Mouse (Mus musculus) heart, postnatal 14 days (tissue): Measurements from ENCODE around the gene Gdpd5. TPM values are rescaled to one million over a fixed set of nuclear protein-coding genes. Genes with fewer than 3 reads are reported as not detected.
"Not testable (repeated sequence)": the region's sequence is repeated elsewhere in the genome, so short reads cannot be mapped to it uniquely, and the experiment has no call there.

Source experiments
- DNase-seq, 2 experiments: peaks; one replicate each; pipeline ENCODE4 v3.0.0; 2021 to 2022
- intact Hi-C: fragments of 180-260 bp; cut with DNase I; formaldehyde crosslinking; loops from one replicate; pipeline ENCODE4 v1.15.1; 2025
- total RNA-seq, 2 experiments: library from RNA; stranded (reverse); gene quantifications; 2 replicates each; pipeline ENCODE4 v1.2.3; 2021

Gene Gdpd5
- total RNA-seq, 2 experiments from 2014 or later: 32.8 to 33.0 TPM

- DNase-seq: not testable (repeated sequence)
- intact Hi-C loops: loop anchor here (10.0 kb wide), 2 partner anchors 297 to 367 kb away; no protein-coding TSS in a partner anchor
Observed at GRCm38 (mm10) chr7:99508187-99508586, 127.0 kb downstream of the Gdpd5 start.

GRCm38 (mm10) chr7:99510087-99510501 lies 128.9 kb downstream of the Gdpd5 start:
- intact Hi-C loops: no loop called here

More at GRCm38 (mm10) chr7:99510087-99510501, 128.9 kb downstream of the Gdpd5 start:
- DNase-seq: peak; percentile 49 to 76

Other genes with a start within 250 kb of the Gdpd5 start
- 10 to 100 TPM; 28.2 to 28.3 TPM for gene Uvrag, start 240.3 kb upstream of the Gdpd5 start, total RNA-seq
- gene Dgat2, start 198.7 kb upstream of the Gdpd5 start, total RNA-seq: 100 to 1,000 TPM; 256 to 300 TPM
- gene Mogat2, start 142.8 kb upstream of the Gdpd5 start, total RNA-seq: not detected
- gene Map6, start 114.0 kb upstream of the Gdpd5 start, total RNA-seq: 1 to 10 TPM; 3.0 to 4.3 TPM
- 100 to 1,000 TPM; 387 to 469 TPM for gene Serpinh1, start 28.2 kb upstream of the Gdpd5 start, total RNA-seq
- under 1 TPM; 0.15 to 0.29 TPM for gene Klhl35, start 84.6 kb downstream of the Gdpd5 start, total RNA-seq
- 100 to 1,000 TPM; 289 to 327 TPM for gene Rps3, start 102.3 kb downstream of the Gdpd5 start, total RNA-seq
- gene Arrb1, start 154.1 kb downstream of the Gdpd5 start, total RNA-seq: 10 to 100 TPM; 23.3 to 24.3 TPM
- gene Tpbgl, start 245.7 kb downstream of the Gdpd5 start, total RNA-seq: 1 to 10 TPM; 2.6 to 3.3 TPM